Mouse (Mus musculus): ENCODE data around the gene Best3.

DNA sequence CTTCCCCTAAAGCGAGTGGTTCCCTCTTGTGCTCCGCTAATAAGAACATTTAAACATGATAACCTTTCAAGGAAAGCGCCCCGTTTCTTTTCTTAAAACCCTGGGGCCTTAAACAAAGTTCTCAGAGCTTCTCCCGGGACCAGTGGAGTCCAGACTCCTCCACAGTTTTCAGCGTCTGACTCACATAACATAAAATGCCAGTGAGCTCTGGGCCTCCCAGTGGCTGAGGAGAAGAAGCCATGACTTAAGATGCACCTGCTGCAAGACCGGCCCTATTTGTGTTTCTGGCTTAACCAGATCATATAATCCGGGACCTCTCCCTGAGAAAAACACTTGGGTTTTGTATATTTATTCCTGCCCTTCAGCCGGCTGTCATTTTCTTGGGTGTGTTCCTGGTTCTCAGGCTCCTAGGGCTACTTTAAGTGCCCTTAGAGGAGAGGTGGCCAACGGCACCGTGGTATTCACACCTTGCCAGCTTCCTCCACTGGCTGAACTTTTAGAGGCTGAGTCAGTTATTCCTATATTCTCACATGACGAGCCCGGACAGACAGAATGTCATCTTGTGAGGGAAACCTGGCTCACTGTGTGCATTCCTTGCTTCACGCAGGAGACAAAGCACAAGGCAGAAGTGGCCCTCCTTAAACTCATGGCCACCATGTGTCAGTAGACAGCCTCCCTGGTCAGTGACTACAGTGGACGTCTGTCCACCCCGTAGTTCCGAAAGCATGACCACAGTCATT is 12.8 kb downstream of the Best3 start:
- TF ChIP-seq POLR2A (IDR thresholded peaks at IDR 0.05; ENCODE audit: insufficient read depth, low read length) = no peak
- TF ChIP-seq CTCF (IDR thresholded peaks at IDR 0.05; ENCODE audit: low read depth, low read length) = no peak
- TF ChIP-seq EP300 (IDR thresholded peaks at IDR 0.05; ENCODE audit: insufficient read depth, low read depth, low read length) = no peak

All from ES-Bruce4 (cell line).